2 mouse cellular contexts compared by ENCODE assay signal in genomic region chr5:129940281-129940680, GRCm38 (mm10).
TF ChIP-seq lines count a peak whose summit lies in the region.

No protein-coding gene starts in this region.

TF ChIP-seq in CH12.LX, 34 proteins besides CTCF, POLR2A, EP300 and RAD21:
- TF ChIP-seq PAX5 (IDR thresholded peaks at IDR 0.05; ENCODE audit: low read length) (no peak), MEF2A (IDR thresholded peaks at IDR 0.05; ENCODE audit: borderline replicate concordance, low read depth, low read length) (no peak)

TF ChIP-seq in ES-E14, 5 proteins besides CTCF, POLR2A, EP300 and RAD21:
- TF ChIP-seq CHD2 (IDR thresholded peaks at IDR 0.05; ENCODE audit: low read depth, low read length) (no peak), ZNF384 (IDR thresholded peaks at IDR 0.05; ENCODE audit: low read depth, low read length) (no peak), HCFC1 (IDR thresholded peaks at IDR 0.05; ENCODE audit: borderline replicate concordance, insufficient read depth, low read length) (no peak), ZC3H11A (IDR thresholded peaks at IDR 0.05; ENCODE audit: borderline replicate concordance, low read depth, low read length) (no peak), MAFK (IDR thresholded peaks at IDR 0.05; ENCODE audit: insufficient read depth, low read depth, low read length) (no peak)
